Mouse (Mus musculus) heart, adult 8-10 months (tissue): ENCODE measurements around the gene Elovl7. TPM values are rescaled to one million over a fixed set of nuclear protein-coding genes. Genes with fewer than 3 reads are reported as not detected.
A peak's percentile ranks its signal among the peaks of the same experiment; 100 is the strongest.

ENCODE experiments used
- DNase-seq: peaks from one replicate; pipeline ENCODE4 v3.0.0; 2022; ENCODE audit warnings: low spot score
- total RNA-seq, 4 experiments: library from RNA; stranded (reverse); gene quantifications; 2 replicates each; pipeline ENCODE4 v1.2.4; 2022

The Elovl7 gene
- total RNA-seq: under 1 TPM; 0.14 to 0.34 (median 0.22) TPM

- peak; percentile 8 for DNase-seq
Observed at GRCm38 (mm10) chr13:108214081-108214484, at the start of gene Elovl7. Gene Elovl7 (plus strand): TSS chr13:108214404.

DNA sequence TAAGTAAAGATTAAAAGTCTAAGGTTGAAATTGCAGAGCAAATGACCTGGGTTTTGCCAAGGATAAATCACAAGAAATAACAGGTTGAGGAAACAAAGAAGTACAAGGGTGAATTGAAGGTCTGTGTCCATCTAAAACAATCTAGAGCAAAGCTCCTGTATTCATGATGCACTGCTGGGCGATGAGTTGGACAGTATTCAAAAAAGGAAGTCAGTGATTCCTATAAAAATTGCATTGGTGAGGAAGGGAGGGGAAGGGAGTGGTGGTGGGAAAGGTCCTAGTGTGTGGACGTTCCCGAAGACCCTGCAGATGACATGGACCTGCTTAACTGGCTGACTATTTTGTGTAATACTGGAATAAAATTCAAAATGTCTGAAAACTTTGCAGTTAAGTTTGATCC is 49.6 kb upstream of the Elovl7 start:
- no peak for DNase-seq

- DNase-seq: no peak
Observed at GRCm38 (mm10) chr13:108170002-108170401, 44.2 kb upstream of the Elovl7 start.

GRCm38 (mm10) chr13:108170511-108170910 is 43.7 kb upstream of the Elovl7 start:
- DNase-seq: no peak

DNA sequence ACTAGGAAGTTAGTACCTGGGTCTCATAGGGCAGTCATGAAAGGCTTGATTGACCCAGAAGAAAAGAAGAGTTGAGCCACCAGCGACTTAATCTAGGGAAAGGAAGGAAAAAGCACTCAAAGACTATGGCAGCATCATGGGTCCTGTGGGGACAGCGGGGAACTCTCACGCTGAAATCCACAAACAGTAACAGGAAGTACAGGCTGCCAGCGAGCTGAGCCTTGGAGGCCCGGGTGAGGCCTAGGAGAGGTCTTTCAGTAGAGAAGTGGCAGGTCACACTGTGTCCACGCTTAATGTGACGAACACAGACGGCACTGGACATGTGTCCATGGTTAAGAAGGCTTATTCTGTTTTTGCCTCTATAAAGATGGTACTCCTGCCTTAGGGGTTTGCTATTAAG is 34.6 kb upstream of the Elovl7 start:
- DNase-seq: no peak

GRCm38 (mm10) chr13:108180821-108181220 is 33.4 kb upstream of the Elovl7 start:
- no peak for DNase-seq

DNA sequence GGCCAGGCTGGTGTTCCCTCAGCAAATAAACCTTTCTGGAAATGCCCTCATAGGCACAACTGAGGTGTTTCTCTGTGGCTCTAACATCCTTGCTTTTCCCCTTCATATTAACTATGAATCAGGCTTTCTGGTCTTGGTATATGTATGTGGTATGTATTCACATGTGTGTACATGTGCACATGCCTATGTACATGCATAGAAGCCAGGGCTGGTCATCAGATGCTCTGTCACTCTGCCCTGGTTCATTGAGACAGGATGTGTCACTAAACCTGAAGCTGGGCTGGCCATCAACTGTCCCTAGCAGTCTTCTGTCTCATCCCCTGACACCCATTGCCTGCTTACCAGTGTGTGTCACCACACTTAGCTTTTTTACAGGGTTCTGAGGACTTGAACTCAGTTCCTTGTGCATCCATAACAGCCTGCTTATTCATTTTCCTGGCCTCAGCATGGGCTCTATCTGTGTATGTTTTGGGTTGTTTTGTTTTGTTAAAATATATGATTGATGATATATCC is 29.4 kb upstream of the Elovl7 start:
- DNase-seq: no peak

- DNase-seq: no peak
Observed at GRCm38 (mm10) chr13:108185530-108185929, 28.7 kb upstream of the Elovl7 start.

GRCm38 (mm10) chr13:108187994-108188393 is 26.2 kb upstream of the Elovl7 start:
- DNase-seq: no peak

DNA sequence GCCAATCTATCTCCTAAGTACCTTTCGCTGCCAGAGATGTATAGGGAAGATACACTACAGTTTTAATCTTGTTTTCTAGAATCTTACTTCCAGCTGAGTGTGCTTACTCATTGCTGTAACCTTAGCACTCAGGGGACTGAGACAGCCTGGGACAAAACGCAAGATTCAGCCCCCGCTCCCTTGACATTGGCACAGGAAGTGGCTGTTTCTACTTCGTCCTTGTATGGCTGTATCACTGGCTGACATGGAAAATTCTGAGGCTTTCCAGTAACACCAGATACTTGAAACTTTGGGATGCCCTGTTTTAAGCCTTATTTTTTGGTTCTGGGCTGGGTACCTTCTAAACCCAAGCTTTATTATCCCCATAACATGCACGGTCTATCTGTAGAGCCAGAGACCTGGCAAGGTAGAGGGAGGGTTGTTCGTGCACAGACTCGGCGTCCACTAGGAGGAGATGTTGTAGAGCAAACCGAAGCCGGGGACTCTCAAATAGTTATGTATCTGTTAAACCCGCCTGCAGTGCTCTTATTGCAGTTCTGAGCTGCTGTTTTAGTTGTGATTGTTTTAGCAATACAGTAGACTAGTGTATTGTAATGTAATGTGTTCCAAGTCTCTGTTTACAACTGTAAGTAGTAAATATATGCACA is 23.0 kb upstream of the Elovl7 start:
- peak; percentile 18 for DNase-seq

GRCm38 (mm10) chr13:108195474-108195873 is 18.7 kb upstream of the Elovl7 start:
- DNase-seq: no peak

DNA sequence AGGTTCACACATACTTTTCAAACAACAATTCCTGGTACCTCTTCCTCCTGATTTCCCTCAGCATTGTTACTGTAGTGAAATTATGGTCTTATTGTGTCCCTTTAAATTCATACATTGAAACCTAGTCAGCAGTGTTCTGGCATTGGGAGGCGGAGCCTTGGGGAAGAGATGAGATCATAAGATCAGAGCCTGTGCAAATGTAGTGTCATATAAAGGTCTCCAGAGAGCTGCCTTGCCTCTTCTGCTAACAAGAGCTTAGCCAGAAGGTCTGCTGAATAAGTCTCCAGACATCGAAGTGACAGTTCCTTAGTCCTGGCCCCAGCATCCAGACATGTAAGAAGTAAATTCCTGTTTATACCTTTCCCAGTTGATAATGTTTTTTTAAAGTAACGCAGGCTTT is 9.3 kb upstream of the Elovl7 start:
- no peak for DNase-seq

- no peak for DNase-seq
Observed at GRCm38 (mm10) chr13:108207447-108207846, 6.8 kb upstream of the Elovl7 start.

DNA sequence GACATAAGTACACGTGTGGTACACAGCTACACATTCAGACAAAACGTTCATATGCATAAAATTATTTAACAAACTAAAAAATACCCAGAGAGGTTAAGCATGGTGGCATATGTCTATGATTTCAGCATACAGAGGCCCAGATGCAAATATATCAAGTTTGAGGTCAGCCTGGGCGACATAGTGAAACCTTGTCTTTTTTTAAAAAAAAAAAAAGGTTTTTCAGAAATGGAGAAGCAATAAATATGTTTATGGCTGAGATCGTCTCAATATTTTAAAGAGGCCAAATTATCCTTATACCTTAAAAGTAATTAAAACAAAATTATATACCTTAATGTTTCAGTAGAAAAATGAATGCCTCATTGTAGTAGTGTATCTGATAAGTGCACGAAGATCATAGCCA is 6.1 kb upstream of the Elovl7 start:
- no peak for DNase-seq

DNA sequence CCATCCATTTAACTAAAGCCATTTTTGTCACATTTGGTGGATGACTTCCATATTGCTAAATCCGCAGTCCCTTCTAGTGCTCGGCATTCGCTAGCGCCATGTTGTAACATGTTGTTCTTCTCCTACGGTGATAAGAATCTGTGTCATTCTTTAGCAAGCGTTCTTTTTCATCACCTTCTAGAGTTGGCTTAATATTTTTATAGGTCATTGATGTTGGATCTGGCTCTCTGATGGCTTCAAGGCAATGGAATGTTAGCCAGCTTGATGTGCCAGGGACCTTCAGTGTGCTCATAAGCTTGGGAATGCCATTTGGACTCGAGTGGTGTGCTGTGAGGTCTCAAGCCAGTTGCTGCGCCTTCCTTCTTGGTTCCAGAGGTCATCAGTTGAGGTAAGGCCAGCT is 3.2 kb upstream of the Elovl7 start:
- no peak for DNase-seq

- DNase-seq: no peak
Observed at GRCm38 (mm10) chr13:108212397-108213018, 1.7 kb upstream of the Elovl7 start.

GRCm38 (mm10) chr13:108214485-108215107 is 392 bp downstream of the Elovl7 start:
- no peak for DNase-seq

DNA sequence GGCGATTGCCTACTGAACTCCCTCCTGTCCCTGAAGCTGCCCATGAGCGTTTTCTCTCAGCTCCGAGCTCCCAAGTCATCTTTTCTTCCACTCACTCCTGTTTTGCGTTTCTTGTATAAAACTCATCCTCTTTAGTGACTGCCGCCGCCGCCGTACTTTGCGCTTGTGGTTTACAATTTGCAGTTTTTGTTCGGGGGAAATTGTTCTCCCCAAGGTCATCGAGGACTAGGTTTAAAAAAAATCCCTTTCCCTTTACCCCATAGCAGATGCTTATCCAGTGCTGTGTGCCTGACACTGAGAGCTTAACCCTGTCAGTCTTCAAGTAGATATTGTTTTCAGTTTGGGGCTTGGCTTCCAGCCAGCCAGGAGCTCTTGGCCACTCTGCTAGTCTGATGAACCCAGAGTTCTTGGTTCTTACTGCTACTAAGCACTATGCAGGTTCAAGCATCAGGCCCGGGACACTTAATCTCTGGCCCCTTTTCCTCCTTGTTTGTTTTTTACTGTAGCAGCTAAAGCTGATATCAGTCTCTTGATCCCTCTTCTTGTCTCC is 1.1 kb downstream of the Elovl7 start:
- no peak for DNase-seq

DNA sequence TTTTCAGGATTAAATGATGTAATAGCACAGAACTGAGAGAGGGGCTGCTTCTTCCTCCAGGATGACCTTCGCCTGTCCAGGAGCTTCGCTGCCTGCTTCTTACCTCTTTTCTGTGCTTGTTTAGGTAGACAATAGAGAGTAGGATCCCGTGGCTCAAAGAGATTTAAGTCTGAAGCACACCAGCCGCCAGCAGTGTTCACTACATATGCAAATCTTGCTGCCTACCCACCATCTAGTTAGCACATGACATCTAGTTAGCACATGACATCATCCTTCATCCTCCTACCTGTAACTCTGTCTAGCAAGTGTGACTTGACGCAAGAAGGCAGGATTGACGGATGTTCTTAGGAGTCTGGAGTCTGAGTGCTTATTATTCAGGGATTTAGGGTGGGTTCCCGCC is 5.6 kb downstream of the Elovl7 start:
- no peak for DNase-seq

GRCm38 (mm10) chr13:108229191-108229590 is 15.0 kb downstream of the Elovl7 start:
- DNase-seq: no peak

DNA sequence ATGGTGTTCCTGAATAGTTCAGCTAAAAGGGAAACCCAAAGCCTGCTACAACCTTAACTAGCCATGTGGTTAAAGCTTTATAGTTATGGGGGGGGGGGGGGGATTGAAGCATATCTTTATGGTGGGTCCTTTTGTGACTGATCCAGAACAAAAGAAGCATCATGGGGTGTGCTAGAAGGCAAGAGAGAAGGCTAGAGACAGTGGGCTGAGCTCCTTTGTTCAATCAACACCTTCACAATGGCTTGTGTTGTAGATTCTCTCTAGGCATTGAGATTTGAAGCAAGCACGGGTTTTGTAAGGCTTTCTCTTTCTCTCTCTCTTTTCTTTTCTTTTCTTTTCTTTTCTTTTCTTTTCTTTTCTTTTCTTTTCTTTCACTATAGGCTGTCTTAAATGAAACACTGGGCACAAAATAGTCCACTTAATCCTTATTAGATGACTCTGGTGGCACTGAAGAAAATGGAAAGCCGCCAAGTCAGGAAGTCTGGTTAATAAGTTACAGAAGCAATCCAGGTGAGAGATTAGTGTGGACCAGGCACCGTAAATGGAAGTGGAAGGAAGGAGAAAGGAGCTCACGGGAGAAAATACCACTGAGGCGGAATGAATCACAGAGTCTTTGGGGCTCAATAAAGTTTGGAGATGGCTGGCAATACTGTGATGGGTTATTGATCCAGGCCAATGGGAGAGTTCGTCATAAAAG is 15.6 kb downstream of the Elovl7 start:
- DNase-seq: no peak

GRCm38 (mm10) chr13:108240012-108240411 is 25.8 kb downstream of the Elovl7 start:
- DNase-seq: no peak
